Mouse (Mus musculus) liver, adult 2 months (tissue): ENCODE results near the gene Naa15.

ENCODE experiments used
- CTCF ChIP-seq: fragments of 200-500 bp; IDR thresholded peaks from 2 replicates; pipeline ENCODE4 v1.5.1; 2011; ENCODE audit warnings: low read depth, low read length, control low read depth
- POLR2A ChIP-seq: fragments of 200-500 bp; IDR thresholded peaks from 2 replicates; pipeline ENCODE4 v1.6.1; 2011; ENCODE audit warnings: low read length, control low read depth; ENCODE audit not compliant: insufficient read depth; ENCODE audit errors: extremely low read depth

DNA sequence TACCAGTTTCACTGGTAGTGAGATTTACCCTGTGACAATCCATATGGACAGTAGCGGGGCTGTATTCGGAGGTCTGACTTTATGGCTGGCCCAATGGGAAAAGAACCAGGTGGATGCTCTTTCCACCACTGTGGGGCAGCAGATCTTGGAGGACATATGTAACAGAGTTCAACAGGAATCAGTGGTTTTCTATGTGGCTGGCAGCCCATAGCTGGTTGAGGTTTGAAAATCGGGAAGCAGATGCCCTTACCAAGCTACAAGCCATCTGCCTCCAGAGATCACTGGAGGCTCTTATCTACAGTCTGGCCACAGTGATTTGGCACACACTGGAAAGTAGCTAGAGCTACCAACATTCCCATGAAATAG, 49.4 kb upstream of the Naa15 start:
- TF ChIP-seq POLR2A (no peak), CTCF (no peak)
